Mouse (Mus musculus) T-helper 1 cell (primary cell): ENCODE results near the gene Syn3.
"Not testable (repeated sequence)": the region's sequence is repeated elsewhere in the genome, so short reads cannot be mapped to it uniquely, and the experiment has no call there.

Source experiments
- in situ Hi-C: fragments of 300-600 bp; cut with MboI, MseI; formaldehyde crosslinking; loops from one replicate; pipeline ENCODE4 v1.15.1; 2025; ENCODE audit warnings: high pct_unique_total_duplicates

Syn3 gene

DNA sequence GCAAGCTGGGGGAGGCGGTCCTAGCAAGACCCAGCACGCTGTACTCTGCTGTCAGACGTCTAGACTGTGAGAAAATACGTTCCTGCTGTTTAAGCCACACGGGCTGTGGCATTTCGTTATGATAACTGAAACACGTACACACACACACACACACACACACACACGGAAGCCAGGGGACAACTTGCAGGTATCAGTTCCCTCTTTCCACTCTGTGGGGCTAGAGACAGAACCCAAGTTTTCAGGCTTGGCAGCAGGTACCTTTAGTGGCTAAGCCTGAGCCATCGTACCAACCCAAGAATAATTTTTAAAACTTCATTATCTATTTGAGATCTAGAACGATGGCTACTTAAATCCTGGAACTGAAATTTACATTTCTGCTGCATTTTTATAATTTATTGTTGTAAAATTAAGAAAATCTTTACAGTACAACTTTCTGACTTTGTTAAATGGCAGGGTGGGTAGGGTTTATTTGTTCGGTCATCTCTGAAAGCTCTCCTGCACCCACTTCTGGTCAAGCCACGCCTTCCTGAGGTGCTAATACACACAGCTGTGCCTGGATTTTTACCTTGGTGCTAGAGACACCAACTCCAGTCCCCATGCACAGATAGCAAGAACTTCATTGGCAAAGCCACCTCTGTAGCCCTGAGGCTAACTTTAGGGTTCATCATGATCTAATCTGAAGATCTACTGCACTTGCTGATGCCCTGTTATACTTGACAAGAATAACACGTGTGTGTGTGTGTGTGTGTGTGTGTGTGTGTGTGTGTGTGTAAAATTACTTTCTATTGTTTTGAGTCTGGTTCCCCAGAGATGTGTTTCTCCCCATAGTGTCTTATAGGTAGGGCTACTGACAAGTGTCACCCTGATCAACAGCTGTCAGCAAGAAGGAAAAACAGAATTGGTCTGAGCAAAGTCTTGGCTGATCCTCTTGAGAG is 29.8 kb downstream of the Syn3 start:
- in situ Hi-C loops: no loop called here

DNA sequence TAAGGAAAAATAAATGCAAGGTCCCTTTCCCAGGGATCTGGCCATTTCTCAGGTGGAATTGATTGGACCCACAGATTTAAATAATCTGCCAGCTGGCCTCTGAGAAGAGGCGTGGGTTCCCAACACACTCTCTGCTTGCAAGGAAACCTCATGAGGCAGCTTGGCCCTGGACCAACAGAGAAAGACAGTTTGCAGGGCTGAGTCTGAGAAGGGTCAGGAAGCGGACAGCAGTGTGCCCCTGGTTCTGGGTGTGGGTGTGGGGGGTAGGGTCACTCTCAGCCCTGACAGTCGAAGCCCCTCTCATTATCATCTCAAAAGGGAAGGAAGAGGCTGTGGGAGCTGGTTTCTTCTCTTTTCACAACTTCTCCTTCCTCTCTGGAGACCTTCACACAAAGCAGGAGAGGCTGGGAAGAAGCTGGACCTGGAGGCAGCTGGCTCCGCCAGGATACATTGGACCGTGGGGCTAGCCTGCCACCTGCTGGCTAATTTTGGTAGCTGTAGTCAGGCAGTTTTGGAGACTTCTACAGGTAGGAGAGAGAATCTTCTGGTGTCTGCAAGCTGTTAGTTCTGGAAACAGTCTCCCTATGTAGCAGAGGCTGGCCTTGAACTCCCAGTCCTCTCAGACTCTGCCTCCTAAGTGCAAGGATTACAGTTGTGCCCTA is 35.0 kb downstream of the Syn3 start:
- in situ Hi-C loops: no loop called here

DNA sequence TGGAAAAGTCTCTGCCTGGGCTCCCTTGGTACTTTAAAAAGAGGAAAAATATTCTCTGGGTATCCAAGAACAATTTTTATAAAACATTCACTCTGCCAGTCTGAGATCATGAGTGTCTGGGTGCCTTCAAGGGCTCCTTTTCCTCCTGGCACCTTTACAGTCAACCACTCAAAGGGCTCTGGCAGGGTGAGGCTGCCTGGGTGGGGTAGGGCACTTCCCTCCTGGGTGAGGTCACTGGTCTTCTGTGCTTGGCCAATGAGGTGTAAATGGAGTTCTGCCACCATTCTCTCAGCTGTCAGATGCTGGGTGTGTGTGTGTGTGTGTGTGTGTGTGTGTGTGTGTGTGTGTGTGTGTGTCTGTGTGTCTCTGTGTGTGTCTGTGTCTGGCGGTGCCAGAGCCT is 39.1 kb downstream of the Syn3 start:
- in situ Hi-C loops: no loop called here

DNA sequence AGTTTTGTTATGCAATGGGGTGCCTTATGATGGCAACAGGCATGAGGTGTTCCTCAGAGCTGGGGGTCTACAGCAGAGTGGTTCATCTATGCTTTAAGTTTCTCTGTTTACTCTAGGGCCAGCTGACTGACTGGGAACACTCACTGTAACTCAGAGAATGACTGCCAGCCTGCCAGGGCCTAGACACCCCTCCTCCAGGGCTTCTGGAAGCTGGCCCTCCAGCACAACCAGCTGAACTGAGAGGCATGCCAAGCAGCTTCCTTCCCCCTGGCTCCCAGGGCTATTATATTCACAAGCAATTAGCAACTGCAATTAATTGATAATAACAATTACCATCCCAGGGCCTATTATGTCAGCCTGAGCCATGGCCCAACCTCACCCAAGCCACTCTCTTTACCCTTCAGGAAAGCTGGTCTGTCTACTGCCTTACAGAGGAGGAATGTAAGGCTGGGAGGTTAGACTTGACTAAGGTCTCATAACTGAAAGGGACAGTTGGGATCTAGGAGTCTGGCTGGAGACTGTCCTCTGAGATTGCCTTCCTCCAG is 41.0 kb downstream of the Syn3 start:
- in situ Hi-C loops: no loop called here

DNA sequence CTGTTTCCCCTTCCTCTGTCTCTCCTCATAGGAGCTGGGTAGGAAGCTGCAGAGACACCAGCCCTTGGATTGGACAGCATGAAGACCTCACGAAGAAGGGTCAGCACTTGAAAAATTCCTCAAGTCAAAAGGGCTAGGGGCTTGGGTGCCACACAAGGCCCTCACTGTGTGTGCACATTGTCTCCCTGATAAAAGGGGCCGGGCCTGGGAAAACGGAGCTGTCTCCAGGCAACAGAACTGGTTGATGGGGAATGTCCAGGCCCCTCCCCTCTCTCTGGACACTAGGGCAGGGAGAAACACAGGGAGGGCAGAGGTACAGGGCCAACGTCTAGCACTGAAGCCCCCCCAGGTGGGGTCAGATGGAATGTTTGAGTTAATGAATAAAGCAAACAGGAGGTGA is 41.5 kb downstream of the Syn3 start:
- in situ Hi-C loops: no loop called here

DNA sequence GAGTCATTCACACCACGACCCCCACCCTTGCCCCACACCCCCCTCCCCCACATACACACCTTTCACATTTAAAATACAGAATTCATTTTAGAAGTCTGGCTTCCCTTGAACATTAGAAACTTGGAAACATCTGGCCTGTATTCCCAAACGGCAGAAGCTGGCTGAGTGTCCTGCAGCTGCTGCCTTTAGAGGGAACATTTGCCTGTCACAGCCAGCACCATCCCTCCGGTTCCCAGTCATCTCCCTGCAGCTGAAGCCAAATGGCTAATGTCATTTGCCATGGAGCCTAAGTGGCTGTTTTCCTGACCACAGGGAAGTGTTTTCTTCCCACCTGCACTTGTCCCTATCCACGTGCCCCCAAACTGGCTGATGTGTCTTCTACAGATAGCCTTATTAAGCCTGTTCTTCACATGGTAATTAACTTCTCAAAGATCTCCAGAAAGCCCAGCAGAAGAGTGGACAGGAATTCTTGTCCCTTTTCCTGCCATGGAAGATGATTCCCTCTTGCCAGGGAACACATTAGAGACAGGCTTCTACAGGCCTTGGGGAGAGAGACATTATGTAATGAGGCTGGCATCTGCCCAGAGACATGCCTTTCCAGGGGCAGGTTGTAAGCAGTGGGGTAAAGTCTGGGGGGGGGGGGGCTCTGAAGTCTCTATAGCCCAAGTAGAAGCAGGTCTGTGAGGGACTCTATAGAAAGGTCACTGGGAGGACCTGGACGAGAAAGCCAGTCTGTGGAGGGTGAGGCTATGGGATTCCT is 43.2 kb downstream of the Syn3 start:
- in situ Hi-C loops: no loop called here

DNA sequence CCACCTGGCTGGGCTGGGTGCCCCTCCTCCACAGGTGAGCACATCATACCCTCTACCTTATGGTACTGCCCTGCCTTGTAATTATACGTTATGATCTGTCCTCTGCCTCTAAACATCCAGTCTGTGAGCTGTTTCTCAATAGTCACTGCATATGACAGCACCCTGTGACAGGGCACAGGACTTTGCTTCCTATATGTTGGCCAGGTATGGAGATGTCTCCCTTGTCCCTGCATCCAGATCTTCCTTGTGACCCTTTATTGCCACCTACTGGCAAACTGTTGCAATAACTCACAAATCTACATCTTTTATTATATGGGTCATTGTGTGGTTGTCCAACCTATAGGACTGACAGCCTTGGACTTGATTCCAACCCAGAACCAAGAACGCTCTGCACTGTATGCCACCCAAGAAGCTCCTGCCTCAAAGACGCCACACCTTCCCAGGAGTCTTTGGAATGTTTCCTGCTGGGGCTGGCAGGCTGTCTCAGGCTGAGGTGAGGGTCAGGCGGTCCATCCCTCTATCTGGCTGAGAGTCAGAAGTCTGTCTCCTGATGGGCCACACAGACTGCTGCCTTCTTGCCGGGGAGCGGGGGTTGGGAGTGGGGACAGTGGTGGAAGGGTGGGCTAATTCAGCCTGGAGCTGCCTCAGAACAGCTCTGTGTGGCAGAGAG is 46.2 kb downstream of the Syn3 start:
- in situ Hi-C loops: loop anchor here (5.0 kb wide), 2 partner anchors 385 to 485 kb away; no protein-coding TSS in a partner anchor

DNA sequence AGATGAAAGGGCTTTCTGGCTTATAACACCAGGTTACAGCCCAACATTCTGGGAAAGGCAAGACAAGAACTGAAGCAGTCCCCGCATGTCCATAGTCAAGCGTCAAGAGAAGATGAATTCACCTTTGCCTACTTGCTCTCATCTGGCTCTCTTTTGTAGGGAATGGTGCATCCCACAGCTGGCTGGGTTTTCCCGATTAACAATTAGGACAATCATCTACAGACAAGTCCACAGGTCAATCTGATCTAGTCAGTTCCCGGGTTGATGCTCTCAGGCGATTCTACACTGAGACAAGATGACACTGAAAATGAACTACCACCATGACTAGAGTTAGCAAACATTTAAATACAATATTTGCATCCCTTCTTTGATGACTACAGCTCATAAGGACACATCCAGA is 47.4 kb downstream of the Syn3 start:
- in situ Hi-C loops: loop anchor here (5.0 kb wide), 2 partner anchors 384 to 484 kb away; no protein-coding TSS in a partner anchor

DNA sequence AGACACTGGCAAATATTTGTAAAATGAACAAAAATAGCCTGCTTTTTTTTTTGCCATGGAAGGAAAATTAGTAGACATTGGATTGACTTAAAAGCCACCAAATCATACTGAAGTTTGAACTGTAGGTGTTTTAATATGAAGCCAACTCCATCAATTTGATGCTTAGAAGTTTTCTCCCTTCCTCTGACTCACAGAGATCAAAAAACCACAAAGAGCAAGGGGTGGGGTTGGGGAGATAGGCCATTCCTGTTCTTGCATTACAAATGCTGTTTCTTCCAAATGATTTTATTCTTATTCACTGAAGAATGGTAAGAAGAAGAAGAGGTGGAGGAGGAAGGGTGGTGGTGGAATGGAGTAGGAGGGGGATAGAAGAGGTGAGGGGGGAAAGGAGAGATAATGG is 52.0 kb downstream of the Syn3 start:
- in situ Hi-C loops: loop anchor here (10.0 kb wide), 1 partner anchor 142 kb away; the partner anchor contains the start of gene Timp3

DNA sequence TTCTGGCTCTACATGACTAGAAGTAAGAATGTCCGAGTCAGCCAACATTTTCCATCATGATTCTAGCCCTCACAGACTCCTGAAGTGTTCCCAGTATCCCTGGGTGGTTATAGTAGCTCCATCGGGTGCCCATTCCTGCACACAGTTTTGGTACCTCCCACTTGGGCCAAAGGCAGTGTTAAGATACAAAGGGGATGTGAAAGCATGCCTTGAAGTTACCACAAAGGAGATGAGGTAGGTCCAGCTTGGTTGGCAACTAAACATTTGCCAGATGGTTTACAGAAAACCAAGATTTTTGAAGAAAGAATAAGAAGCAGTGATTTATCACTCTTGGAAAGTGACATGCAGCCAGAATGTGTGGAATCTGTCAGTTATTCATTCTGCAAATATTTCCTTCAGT is 53.5 kb downstream of the Syn3 start:
- in situ Hi-C loops: loop anchor here (10.0 kb wide), 1 partner anchor 140 kb away; the partner anchor contains the start of gene Timp3

DNA sequence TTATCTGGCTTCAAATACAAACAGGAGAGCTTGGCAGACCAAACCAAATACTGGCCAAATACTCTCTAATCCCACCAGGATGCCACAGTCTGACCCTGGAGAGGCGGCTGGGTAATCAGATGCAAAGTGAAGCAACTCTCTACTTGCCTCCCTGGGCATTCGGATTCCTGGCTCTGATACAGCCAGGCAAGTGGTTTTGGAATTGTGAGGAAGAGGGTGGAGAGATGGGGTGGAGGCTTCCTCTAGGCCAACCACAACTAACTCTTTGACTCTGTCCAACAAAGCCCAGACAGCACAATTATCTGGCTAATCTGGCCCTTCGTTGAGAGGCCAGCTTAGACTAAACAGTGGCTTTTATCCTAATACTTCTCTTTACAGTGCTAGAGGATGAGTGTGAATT is 54.0 kb downstream of the Syn3 start:
- in situ Hi-C loops: loop anchor here (10.0 kb wide), 1 partner anchor 140 kb away; the partner anchor contains the start of gene Timp3

DNA sequence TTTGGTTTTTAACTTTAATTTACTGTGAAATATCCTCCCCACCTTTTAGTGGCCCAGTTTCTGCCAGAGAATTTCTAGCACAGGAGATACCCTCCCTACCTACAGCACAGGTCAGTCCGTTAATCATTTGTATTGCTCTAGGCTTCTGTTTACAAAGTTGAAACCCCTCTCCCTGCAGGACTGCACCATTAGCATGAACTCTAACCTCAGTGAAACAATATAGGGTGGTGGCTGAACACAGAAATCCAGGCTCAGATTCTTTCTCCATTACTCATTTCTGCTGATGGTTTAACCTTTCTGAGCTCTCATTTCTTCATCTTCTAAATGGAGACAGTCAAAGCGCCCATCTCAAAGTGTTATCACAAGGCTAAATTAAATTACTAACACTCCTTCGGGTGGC is 56.9 kb downstream of the Syn3 start:
- in situ Hi-C loops: loop anchor here (10.0 kb wide), 1 partner anchor 137 kb away; the partner anchor contains the start of gene Timp3

DNA sequence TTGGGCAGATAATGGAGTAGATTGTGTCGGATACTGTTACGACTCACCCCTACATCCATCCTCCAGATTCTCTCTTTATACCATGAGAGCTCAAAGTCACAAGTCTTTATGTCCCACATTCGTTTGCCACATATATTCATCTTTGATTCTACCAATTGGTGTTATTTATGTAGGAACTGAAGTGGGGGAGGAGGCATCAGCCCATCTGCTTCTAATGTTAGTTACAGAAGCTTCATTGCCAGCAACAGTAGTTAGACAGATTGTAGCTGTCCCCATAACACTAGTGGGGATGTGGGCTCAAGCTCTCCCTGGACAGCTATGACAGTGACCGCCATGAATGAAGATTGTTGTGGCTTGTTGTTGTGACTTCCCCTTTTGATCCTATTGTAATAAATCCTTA is 59.1 kb downstream of the Syn3 start:
- in situ Hi-C loops: loop anchor here (10.0 kb wide), 1 partner anchor 135 kb away; the partner anchor contains the start of gene Timp3

DNA sequence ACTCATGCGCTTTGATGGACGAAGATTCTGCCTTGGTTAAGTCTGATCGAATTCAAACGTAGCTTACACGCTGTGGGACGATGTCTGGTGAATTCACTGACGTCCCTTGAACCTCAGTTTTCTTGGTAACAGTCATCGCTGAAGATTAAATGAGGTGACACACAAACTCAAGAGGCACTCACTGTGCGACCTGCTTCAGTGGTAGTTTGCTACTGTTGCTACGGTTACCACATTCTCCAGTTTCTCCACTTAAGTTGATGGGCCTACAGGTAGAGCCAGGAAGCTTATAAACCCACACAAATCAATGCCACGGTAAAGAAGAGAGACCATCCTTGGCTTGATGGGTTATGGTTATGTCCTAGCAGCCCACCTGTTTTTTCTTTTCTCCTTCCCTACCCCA is 61.4 kb downstream of the Syn3 start:
- in situ Hi-C loops: no loop called here

DNA sequence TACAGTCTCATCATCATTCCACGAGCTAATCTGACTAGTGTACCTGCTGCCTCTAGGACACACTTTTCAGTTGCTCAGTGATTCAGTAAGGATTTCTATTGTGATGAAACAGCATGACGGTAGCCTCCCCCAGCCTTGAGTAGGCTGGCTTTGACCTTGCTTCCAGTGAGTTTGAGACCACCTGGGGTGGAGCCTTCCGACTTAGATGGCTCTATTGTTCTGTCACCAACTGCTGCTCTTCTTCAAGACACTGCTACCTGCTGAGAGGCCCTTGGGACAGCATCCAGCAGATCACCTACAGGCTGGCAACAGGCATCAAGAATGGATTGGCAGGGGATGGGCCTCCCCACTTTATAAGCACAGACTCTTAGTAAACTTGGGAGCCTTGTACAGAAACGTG is 63.7 kb downstream of the Syn3 start:
- in situ Hi-C loops: not testable (repeated sequence)

DNA sequence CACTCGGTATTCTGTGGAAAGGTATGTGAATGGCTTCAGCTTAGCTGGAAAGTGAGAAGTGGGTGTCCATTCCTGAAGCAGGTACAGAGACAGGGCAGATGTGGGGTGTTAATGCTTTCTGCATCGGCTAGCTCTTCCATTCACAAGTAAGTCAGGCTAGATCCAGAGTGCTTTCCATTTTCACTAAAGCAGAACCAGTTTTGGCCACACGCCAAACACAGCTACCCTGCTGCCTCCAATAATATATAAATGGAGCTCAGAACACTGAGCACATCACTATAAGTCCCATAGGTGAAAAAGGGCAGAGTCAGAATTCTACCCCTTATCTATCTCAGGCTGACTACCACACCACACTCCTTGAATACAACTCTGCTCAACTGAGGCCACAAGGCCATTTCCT is 69.0 kb downstream of the Syn3 start:
- in situ Hi-C loops: no loop called here

DNA sequence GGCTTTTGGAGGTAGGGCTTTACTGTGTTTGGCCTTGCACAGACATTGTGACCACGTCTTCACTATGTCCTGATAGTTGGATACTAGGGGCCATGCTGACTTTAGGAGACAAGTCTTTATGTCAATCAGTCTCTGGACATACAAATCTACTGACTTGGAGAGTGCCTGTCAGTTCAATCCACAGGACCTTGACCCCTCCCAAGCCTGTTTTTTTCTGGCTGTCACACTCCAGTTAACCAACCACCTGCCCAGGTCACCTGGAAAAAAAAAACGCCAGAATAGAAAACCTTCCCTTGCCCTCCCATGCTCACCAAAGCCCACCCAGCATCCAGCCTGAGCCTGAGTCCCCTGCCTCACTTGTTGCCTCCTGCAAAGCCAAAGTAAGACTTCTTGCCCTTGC is 70.7 kb downstream of the Syn3 start:
- in situ Hi-C loops: no loop called here

DNA sequence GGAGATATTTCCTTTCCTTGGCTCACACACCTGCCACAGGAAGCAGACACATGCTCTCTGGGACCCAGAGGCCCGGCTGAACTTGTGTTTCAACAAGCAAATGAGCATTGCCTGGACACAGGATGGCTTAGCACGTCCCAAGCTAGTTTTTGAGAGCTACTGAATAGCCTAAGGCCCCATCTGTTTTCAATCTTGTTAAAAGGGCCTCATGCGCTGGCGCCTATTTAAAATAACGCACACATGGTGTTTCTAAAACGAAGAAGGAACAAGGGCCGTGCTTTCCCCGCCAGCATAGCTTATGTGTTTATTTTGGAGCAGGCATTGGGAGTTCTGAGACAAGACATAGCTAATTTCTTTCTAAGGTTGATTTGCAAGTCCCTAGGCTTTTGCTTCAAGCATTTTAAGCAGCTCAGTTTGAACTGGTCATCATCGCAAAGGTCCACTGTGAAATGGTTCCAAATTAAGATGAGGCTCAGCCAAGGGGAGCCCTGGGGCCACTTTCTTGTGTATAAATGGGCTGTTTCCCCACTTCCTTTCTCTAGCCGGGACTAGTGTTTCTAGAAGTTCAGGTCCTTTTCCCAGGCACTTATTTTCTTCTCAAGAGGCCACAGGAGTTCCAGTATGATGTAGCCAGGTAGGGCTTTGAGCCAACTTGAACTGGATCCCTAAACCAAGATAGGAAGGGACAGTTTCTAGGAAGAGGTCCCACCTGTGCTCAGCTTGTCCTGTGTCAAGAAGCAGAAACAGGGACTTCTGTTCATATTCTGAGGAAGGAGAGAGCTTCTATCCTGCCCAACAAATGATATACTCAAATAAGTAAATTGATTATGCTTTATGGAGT is 72.8 kb downstream of the Syn3 start:
- in situ Hi-C loops: no loop called here

DNA sequence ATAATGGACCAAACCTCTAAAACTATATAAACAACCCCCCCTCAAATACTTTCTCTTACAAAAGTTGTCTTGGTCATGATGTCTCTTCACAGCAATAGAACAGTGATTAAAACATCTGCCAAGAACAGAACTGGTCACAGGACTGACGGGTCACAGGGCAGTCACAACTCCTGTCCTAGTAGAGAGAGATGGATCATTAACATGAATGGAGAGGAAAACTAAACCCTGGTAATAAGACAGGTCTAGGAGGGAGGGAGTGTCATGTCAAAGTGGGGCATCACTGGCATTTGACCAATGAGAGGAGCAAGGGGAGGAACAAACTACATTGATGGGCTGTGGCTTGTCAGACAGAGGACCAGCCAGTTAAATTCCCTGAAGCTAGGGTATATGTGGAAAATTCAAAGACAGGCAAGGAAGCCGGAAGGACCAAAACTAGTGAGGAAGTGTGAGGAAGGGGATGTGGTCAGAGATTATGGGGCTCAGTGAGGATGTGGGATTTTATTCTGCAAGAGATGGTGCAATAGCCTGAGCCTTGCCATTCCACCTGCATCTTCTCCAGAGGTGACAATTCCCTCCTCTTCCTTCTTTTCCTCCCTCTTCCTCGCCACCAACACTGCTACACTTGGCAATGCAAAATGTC is 76.8 kb downstream of the Syn3 start:
- in situ Hi-C loops: no loop called here

DNA sequence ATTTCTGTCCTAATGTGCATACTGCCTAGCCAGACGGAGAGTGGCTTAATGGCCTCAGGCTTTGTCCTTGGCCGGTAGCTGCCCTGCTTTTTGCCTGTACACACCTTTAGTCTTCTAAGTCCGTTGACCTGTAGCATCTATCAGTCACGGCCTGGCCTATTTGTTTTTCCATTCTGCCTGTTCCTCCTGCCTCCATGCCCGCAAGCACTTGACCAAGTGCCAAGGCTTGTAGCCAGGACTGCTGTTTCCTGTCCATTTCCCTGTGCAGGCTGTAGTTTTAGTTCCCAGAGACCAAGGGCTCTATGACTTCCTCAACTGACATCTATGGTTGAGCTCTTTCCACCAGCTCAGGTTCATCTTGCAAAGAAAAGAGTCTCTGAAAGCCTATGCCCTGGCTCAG is 79.8 kb downstream of the Syn3 start:
- in situ Hi-C loops: no loop called here
